Mouse (Mus musculus): ENCODE data around the gene Srrt. TPM values are rescaled to one million over a fixed set of nuclear protein-coding genes. Genes with fewer than 3 reads are reported as not detected.

Srrt gene
- 10 to 100 TPM; 58.1 to 76.1 (median 61.2) TPM for polyA plus RNA-seq (2017; shearing (Covaris generic))

GRCm38 (mm10) chr5:137307071-137307912, at the start of gene Srrt:
Gene Srrt (minus strand): TSS chr5:137307674.
- ATAC-seq: peak; percentile 89

- ATAC-seq: no peak
Measured at GRCm38 (mm10) chr5:137354091-137354490, 46.6 kb upstream of the Srrt start.

- no peak for ATAC-seq
Measured at GRCm38 (mm10) chr5:137352011-137352975, 44.8 kb upstream of the Srrt start.

- ATAC-seq: no peak
Measured at GRCm38 (mm10) chr5:137351394-137351793, 43.9 kb upstream of the Srrt start.

- no peak for ATAC-seq
Measured at GRCm38 (mm10) chr5:137351058-137351380, 43.5 kb upstream of the Srrt start.

GRCm38 (mm10) chr5:137350205-137351057, 43.0 kb upstream of the Srrt start:
- ATAC-seq: no peak

GRCm38 (mm10) chr5:137349384-137350204, 42.1 kb upstream of the Srrt start, which contains the start of gene Ephb4:
Gene Ephb4 (plus strand): TSS chr5:137350109.
- ATAC-seq: no peak

GRCm38 (mm10) chr5:137348482-137349383, 41.3 kb upstream of the Srrt start:
- ATAC-seq: no peak

- no peak for ATAC-seq
Measured at GRCm38 (mm10) chr5:137347856-137348255, 40.4 kb upstream of the Srrt start.

GRCm38 (mm10) chr5:137346983-137347382, 39.5 kb upstream of the Srrt start:
- ATAC-seq: no peak

- ATAC-seq: no peak
Measured at GRCm38 (mm10) chr5:137346388-137346787, 38.9 kb upstream of the Srrt start.

GRCm38 (mm10) chr5:137345821-137346220, 38.3 kb upstream of the Srrt start:
- no peak for ATAC-seq

GRCm38 (mm10) chr5:137343869-137344268, 36.4 kb upstream of the Srrt start:
- ATAC-seq: no peak

GRCm38 (mm10) chr5:137343412-137343811, 35.9 kb upstream of the Srrt start:
- no peak for ATAC-seq

GRCm38 (mm10) chr5:137342407-137343012, 35.0 kb upstream of the Srrt start:
- ATAC-seq: no peak

- no peak for ATAC-seq
Measured at GRCm38 (mm10) chr5:137340222-137340621, 32.7 kb upstream of the Srrt start.

- ATAC-seq: no peak
Measured at GRCm38 (mm10) chr5:137339290-137339979, 32.0 kb upstream of the Srrt start.

GRCm38 (mm10) chr5:137338663-137339289, 31.3 kb upstream of the Srrt start:
- no peak for ATAC-seq

- peak; percentile 46 for ATAC-seq
Measured at GRCm38 (mm10) chr5:137338256-137338655, 30.8 kb upstream of the Srrt start.

All from inflammation-experienced regulatory T-cells, adult 6 months (primary cell).